Comparison of ENCODE assay signal across 12 mouse cellular contexts in the genomic region with DNA sequence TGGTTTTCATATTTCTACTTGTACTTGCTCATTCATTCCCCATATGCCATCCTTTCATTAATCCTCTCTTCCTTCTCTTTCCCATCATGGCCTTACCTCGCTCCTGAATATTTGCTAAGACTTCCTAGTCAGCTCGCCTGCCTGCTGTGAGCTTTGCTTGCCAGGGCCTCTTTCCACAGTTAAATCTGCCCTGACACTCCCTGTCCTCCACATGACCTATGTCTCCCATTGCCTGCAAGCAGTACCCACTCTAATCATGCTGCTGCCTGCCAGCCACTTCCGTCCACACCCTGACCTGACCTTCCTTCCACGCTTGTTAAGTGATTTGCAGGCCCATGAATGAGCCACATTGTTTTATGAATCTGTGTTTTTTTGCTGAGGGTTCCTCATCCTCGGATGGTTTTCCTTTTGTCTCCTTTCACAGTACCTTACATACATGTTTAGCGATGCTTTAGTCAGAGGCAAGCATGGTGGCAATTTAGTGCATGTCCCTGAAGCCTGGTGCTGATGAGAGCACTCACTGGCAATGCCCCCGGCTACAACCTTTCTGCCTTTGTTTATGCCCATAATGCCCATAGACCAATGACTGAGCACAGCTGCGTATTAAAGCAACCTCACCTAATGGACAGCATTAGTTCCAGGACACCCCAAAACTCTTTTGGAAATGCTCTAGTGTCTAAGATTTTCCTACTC.
DNase-seq lines count a peak whose midpoint lies in the region; ATAC-seq lines count a peak whose summit lies in the region.
"Had no signal": no experiment of that assay in that cellular context is flagged by ENCODE, and none has a peak within 500 bp of the region (broad histone marks: within the 10 kb centered on the region; RNA-seq: fewer than 3 reads in every experiment).

No protein-coding gene starts in this region.

- H3K4me1 ChIP-seq in forebrain, embryonic 16.5 days (replicated peaks; ENCODE audit: control insufficient read depth, insufficient read depth, low read length), result peaks cover 21% of the 10 kb centered on the region
- peaks cover 20% of the 10 kb centered on the region for H3K4me1 ChIP-seq in midbrain, embryonic 12.5 days

- WGBS in forebrain, embryonic 16.5 days, result 53% methylated on average over 8 of the region's 8 CpGs
- WGBS in midbrain, embryonic 12.5 days, result 40% methylated on average over 8 of the region's 8 CpGs

- H3K27ac ChIP-seq in forebrain, embryonic 16.5 days (ENCODE audit: low read length), result peak overlapping the region; percentile 82
- H3K27ac ChIP-seq in midbrain, embryonic 12.5 days (replicated peaks), result peak overlapping the region; percentile 21
- H3K27ac ChIP-seq: embryonic facial prominence, embryonic 13.5 days had no signal

- no peak overlapping the region for H3K4me3 ChIP-seq in forebrain, embryonic 16.5 days (replicated peaks; ENCODE audit: low read length)
- no peak overlapping the region for H3K4me3 ChIP-seq in midbrain, embryonic 12.5 days
- H3K4me3 ChIP-seq: embryonic facial prominence, embryonic 13.5 days; myocyte had no signal

- no peaks in the 10 kb centered on the region for H3K27me3 ChIP-seq in forebrain, embryonic 16.5 days (replicated peaks; ENCODE audit: control insufficient read depth, insufficient read depth, low read length)
- H3K27me3 ChIP-seq in midbrain, embryonic 12.5 days, result no peaks in the 10 kb centered on the region
- H3K27me3 ChIP-seq: embryonic facial prominence, embryonic 13.5 days had no signal

- DNase-seq in 3T3-L1 (ENCODE audit: low read depth, low spot score), result peak; percentile 61
- peak; percentile 50 for DNase-seq in R1 (ENCODE audit: low read depth, low spot score)
- no peak for DNase-seq in testis, postnatal 10 days (ENCODE audit: low spot score)
- no peak for DNase-seq in lung, postnatal 25 days (ENCODE audit: low spot score)
- no peak for DNase-seq in cerebellum, postnatal 25 days
- no peak for DNase-seq in layer of hippocampus, adult 18-20 months (ENCODE audit: low spot score in 2 of 2)
- DNase-seq: liver, postnatal 0 days had no signal

- H3K9me3 ChIP-seq in forebrain, embryonic 16.5 days (ENCODE audit: control insufficient read depth, low read length), result no peaks in the 10 kb centered on the region
- no peaks in the 10 kb centered on the region for H3K9me3 ChIP-seq in midbrain, embryonic 12.5 days
- H3K9me3 ChIP-seq: embryonic facial prominence, embryonic 13.5 days had no signal

- no peaks in the 10 kb centered on the region for H3K36me3 ChIP-seq in forebrain, embryonic 16.5 days (ENCODE audit: control insufficient read depth, insufficient read depth)
- no peaks in the 10 kb centered on the region for H3K36me3 ChIP-seq in midbrain, embryonic 12.5 days
- H3K36me3 ChIP-seq: embryonic facial prominence, embryonic 13.5 days had no signal

- ATAC-seq in forebrain, embryonic 16.5 days, result no peak; the same call in 1 of the 2 replicates
- peak; percentile 44; the same call in 1 of the 2 replicates for ATAC-seq in midbrain, embryonic 12.5 days (ENCODE audit: low FRiP score, low read depth)
- ATAC-seq: inflammation-experienced regulatory T-cells, adult 6 months; liver, postnatal 0 days had no signal

- H3K4me2 ChIP-seq in forebrain, embryonic 16.5 days (ENCODE audit: low read length), result no peak overlapping the region
- H3K4me2 ChIP-seq in midbrain, embryonic 12.5 days (replicated peaks), result no peak overlapping the region
- H3K4me2 ChIP-seq: embryonic facial prominence, embryonic 13.5 days had no signal

- no peak overlapping the region for H3K9ac ChIP-seq in forebrain, embryonic 16.5 days (replicated peaks; ENCODE audit: low read depth, low read length)
- no peak overlapping the region for H3K9ac ChIP-seq in midbrain, embryonic 12.5 days (replicated peaks)
- H3K9ac ChIP-seq: embryonic facial prominence, embryonic 13.5 days; liver, postnatal 0 days had no signal

Comparison
In these comparisons a context has a peak if more than half of its experiments do, and no peak if none do; other contexts are left out.
1. DNase-seq: peak in 3T3-L1 (single experiment) and R1 (single experiment); none in testis, postnatal 10 days (single experiment), lung, postnatal 25 days (single experiment), cerebellum, postnatal 25 days (0 of 2) and layer of hippocampus, adult 18-20 months (0 of 2).